ENCODE assay signal across 16 mouse cellular contexts in genomic region chr17:72081396-72081795, GRCm38 (mm10).
"Had no signal": no experiment of that assay in that cellular context is flagged by ENCODE, and none has a peak within 500 bp of the region (broad histone marks: within the 10 kb centered on the region; RNA-seq: fewer than 3 reads in every experiment).

No protein-coding gene starts in this region.

- H3K4me2 ChIP-seq: neural tube, embryonic 12.5 days; neural tube, embryonic 13.5 days; neural tube, embryonic 15.5 days; stomach, embryonic 15.5 days had no signal

- H3K36me3 ChIP-seq: neural tube, embryonic 12.5 days; neural tube, embryonic 13.5 days; neural tube, embryonic 15.5 days; stomach, embryonic 15.5 days had no signal

- H3K9me3 ChIP-seq: neural tube, embryonic 12.5 days; neural tube, embryonic 13.5 days; neural tube, embryonic 15.5 days; stomach, embryonic 15.5 days had no signal

- H3K4me1 ChIP-seq: stomach, embryonic 15.5 days had no signal

- H3K4me3 ChIP-seq: neural tube, embryonic 12.5 days; neural tube, embryonic 13.5 days; neural tube, embryonic 15.5 days; stomach, embryonic 15.5 days had no signal

- DNase-seq: right cerebral cortex, adult 18-20 months; right cerebral cortex, postnatal 14 days; right cerebral cortex, postnatal 25 days; right cerebral cortex, postnatal 4 days; spleen, adult 18-20 months; thymus, adult 18-20 months; thymus, adult 2 months; thymus, postnatal 14 days; thymus, postnatal 25 days; thymus, postnatal 36 days; thymus, postnatal 4 days had no signal

- H3K27ac ChIP-seq: neural tube, embryonic 12.5 days; neural tube, embryonic 13.5 days; neural tube, embryonic 15.5 days; stomach, embryonic 15.5 days; stomach, postnatal 0 days had no signal

- H3K9ac ChIP-seq: neural tube, embryonic 12.5 days; neural tube, embryonic 13.5 days; neural tube, embryonic 15.5 days; stomach, embryonic 15.5 days had no signal

- H3K27me3 ChIP-seq: neural tube, embryonic 12.5 days; neural tube, embryonic 13.5 days; neural tube, embryonic 15.5 days; stomach, embryonic 15.5 days had no signal
